Comparison of ENCODE assay signal across 17 mouse cellular contexts in the genomic region with DNA sequence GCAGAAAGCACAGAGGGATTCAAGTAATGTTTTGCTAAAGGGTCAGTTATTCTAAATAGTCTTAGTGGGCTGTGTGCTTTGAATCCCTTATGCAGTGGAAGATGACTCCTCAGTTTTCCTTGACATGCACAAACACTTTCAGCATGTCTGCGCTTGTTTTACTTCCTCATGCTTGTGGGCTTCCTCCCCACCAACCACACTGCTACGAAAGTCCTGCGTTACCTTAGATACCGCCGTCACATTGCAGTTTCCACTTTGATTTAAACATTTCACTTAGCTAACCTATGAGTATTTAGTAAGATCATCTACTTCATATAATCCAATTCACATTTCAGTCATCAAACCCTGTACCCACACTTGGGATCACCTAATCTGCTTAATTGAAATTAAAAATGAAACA.
DNase-seq lines count a peak whose midpoint lies in the region; ATAC-seq lines count a peak whose summit lies in the region.
"Had no signal": no experiment of that assay in that cellular context is flagged by ENCODE, and none has a peak within 500 bp of the region (broad histone marks: within the 10 kb centered on the region; RNA-seq: fewer than 3 reads in every experiment).

No protein-coding gene starts in this region.

- ATAC-seq in hematopoietic stem cell, adult 5-6 weeks (replicated peaks in 1 of 2; ENCODE audit: insufficient read depth in 1 of 2, low FRiP score in 2 of 2, low TSS enrichment in 1 of 2, low read depth in 1 of 2, poor library complexity in 2 of 2, severe bottlenecking in 2 of 2): peak; percentile 92 to 98
- ATAC-seq in neutrophil, adult 5-6 weeks (ENCODE audit: extremely low read depth, insufficient number of reproducible peaks, low FRiP score, poor library complexity, severe bottlenecking): 0 out of 2 replicates have a peak, but pooled peaks have one; percentile 39
- no peak for ATAC-seq in erythroblast, adult 5-6 weeks (replicated peaks; ENCODE audit: low FRiP score, poor library complexity, severe bottlenecking)
- ATAC-seq: forebrain, postnatal 0 days had no signal

- DNase-seq in spleen, postnatal 36 days (ENCODE audit: low spot score in 2 of 2): peak; percentile 21 to 32
- no peak for DNase-seq in spleen, postnatal 14 days (ENCODE audit: low spot score in 2 of 2)
- no peak for DNase-seq in adrenal gland, postnatal 10 days
- no peak for DNase-seq in kidney, adult 11 months
- no peak for DNase-seq in lung, adult 18-20 months
- DNase-seq: adrenal gland, postnatal 14 days; cerebellum, adult 18-20 months; forebrain, postnatal 0 days; heart, adult 2 months; kidney, adult 2 months; kidney, postnatal 14 days; liver, embryonic 13.5 days; lung, postnatal 10 days; right cerebral cortex, postnatal 4 days had no signal

Comparison
In these comparisons a context has a peak if more than half of its experiments do, and no peak if none do; other contexts are left out.
1. DNase-seq: peak in spleen, postnatal 36 days (2 of 2); none in spleen, postnatal 14 days (0 of 2), adrenal gland, postnatal 10 days (single experiment), kidney, adult 11 months (single experiment) and lung, adult 18-20 months (0 of 2).